Mouse (Mus musculus): ENCODE measurements around the gene Mrpl49. TPM values are rescaled to one million over a fixed set of nuclear protein-coding genes. Genes with fewer than 3 reads are reported as not detected.
A peak's percentile ranks its signal among the peaks of the same experiment; 100 is the strongest.
"Not testable (repeated sequence)": the region's sequence is repeated elsewhere in the genome, so short reads cannot be mapped to it uniquely, and the experiment has no call there.

Mrpl49 gene
- total and polyA plus RNA-seq, 3 experiments = 23.5 to 39.0 (median 37.1) TPM

DNA sequence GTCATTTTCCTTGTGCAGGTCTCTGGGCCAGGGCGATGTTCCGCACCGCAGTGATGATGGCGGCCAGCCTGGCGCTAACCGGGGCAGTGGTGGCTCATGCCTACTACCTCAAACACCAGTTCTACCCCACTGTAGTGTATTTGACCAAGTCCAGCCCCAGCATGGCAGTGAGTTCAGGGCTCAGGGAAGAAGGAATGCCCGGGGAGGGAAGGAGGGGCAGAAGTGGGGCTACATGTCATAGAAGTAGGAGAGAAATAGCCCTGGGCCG is 9.8 kb downstream of the Mrpl49 start:
- peaks cover 3% of the 10 kb centered on the region; the same call in 1 of the 2 replicates for H3K79me2 ChIP-seq (replicated peaks; ENCODE audit: control insufficient read depth, insufficient read depth, low read length)
- 82% methylated on average over 8 of the region's 8 CpGs for WGBS
- H3K27ac ChIP-seq = no peak overlapping the region; the same call in 1 of the 2 replicates
- peaks cover 5% of the 10 kb centered on the region for H3K4me1 ChIP-seq (ENCODE audit: control insufficient read depth, insufficient read depth, low read length)
- H3K9ac ChIP-seq (ENCODE audit: low read depth, low read length) = peak overlapping the region; percentile 91
- TF ChIP-seq POLR2A (IDR thresholded peaks at IDR 0.05; ENCODE audit: insufficient read depth, low read depth, low read length) (no peak), EP300 (IDR thresholded peaks at IDR 0.05; ENCODE audit: insufficient read depth, low read depth, low read length) (no peak), CTCF (IDR thresholded peaks at IDR 0.05) (no peak)
- no peaks in the 10 kb centered on the region for H3K27me3 ChIP-seq (ENCODE audit: control insufficient read depth, insufficient read depth, low read length)
- no peak for DNase-seq
- H3K4me3 ChIP-seq = peak overlapping the region; percentile 82
- intact Hi-C loops (cut with DNase I) = loop anchor here (10.0 kb wide), 1 partner anchor 77 kb away; the partner anchor contains the start of gene Snx15
- no peaks in the 10 kb centered on the region for H3K36me3 ChIP-seq (ENCODE audit: control insufficient read depth, insufficient read depth, low read length)

DNA sequence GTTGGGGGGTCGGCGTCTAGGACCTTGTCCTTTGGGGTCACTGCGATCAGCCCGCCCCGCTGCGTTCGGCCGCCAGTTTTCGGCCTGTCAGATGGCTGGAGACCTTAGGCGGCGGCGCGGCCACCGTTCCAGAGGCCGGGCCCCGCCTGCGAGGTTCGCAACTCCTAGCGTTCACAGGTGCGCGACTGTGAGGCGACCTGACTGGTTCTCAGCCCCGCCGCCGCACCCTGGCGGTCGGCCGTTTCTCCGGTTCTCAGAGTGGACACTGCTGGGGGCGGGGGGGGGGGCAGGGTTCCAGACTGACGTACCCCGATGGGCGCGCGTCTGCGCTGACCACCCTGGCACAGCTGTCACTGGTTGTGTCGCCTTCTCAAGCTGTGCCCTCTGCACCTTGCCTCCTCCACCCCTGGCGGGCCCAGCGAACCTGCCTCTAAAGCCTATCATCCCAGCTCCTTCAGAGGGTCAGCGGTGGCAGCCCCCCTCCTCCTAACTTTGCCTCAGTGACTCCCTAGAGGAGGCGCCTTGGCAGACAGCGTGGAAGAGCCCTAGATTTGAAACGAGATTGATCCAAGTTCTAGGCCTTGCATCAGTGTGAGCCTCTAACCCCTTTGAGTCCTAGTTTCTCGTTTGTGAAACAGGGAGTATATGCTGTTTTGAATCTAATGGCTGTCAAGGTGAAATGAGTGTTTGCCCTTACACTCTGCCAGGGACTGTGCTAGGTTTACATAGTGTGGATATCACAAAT is 10.3 kb downstream of the Mrpl49 start:
- Histone ChIP-seq H3K27me3 (ENCODE audit: control insufficient read depth, insufficient read depth, low read length) (no peaks in the 10 kb centered on the region), H3K4me3 (peak overlapping the region; percentile 82), H3K9ac (ENCODE audit: low read depth, low read length) (peak overlapping the region; percentile 91), H3K27ac (peak overlapping the region; percentile 99), H3K79me2 (replicated peaks; ENCODE audit: control insufficient read depth, insufficient read depth, low read length) (peaks cover 3% of the 10 kb centered on the region; the same call in 1 of the 2 replicates), H3K36me3 (ENCODE audit: control insufficient read depth, insufficient read depth, low read length) (no peaks in the 10 kb centered on the region), H3K4me1 (ENCODE audit: control insufficient read depth, insufficient read depth, low read length) (peaks cover 5% of the 10 kb centered on the region)
- intact Hi-C loops (cut with DNase I) = loop anchor here (10.0 kb wide), 1 partner anchor 77 kb away; the partner anchor contains the start of gene Snx15
- TF ChIP-seq POLR2A (IDR thresholded peaks at IDR 0.05; ENCODE audit: insufficient read depth, low read depth, low read length) = no peak
- TF ChIP-seq CTCF (IDR thresholded peaks at IDR 0.05) = no peak
- TF ChIP-seq EP300 (IDR thresholded peaks at IDR 0.05; ENCODE audit: insufficient read depth, low read depth, low read length) = no peak
- no peak for DNase-seq
- 1% methylated on average over 42 of the region's 44 CpGs for WGBS

GRCm38 (mm10) chr19:6046294-6047153 is 11.1 kb downstream of the Mrpl49 start, which contains the start of gene Syvn1:
Gene Syvn1, plus strand, starts transcription at chr19:6046576.
- under 1% methylated on average over 65 of the region's 65 CpGs for WGBS
- TF ChIP-seq POLR2A (IDR thresholded peaks at IDR 0.05; ENCODE audit: insufficient read depth, low read depth, low read length) = peak; percentile 81
- peak; percentile 27; the same call in 1 of the 2 replicates for TF ChIP-seq EP300 (IDR thresholded peaks at IDR 0.05; ENCODE audit: insufficient read depth, low read depth, low read length)
- no peak for TF ChIP-seq CTCF (IDR thresholded peaks at IDR 0.05)

GRCm38 (mm10) chr19:6045366-6046293 is 12.0 kb downstream of the Mrpl49 start:
- Histone ChIP-seq H3K27ac (peak overlapping the region; percentile 99), H3K4me3 (peak overlapping the region; percentile 82), H3K27me3 (ENCODE audit: control insufficient read depth, insufficient read depth, low read length) (no peaks in the 10 kb centered on the region), H3K79me2 (replicated peaks; ENCODE audit: control insufficient read depth, insufficient read depth, low read length) (peaks cover 3% of the 10 kb centered on the region; the same call in 1 of the 2 replicates), H3K4me1 (ENCODE audit: control insufficient read depth, insufficient read depth, low read length) (peaks cover 5% of the 10 kb centered on the region), H3K36me3 (ENCODE audit: control insufficient read depth, insufficient read depth, low read length) (no peaks in the 10 kb centered on the region), H3K9ac (ENCODE audit: low read depth, low read length) (peak overlapping the region; percentile 80)
- WGBS = 8% methylated on average over 20 of the region's 20 CpGs
- no peak for DNase-seq
- TF ChIP-seq EP300 (IDR thresholded peaks at IDR 0.05; ENCODE audit: insufficient read depth, low read depth, low read length) (no peak; the same call in 1 of the 2 replicates), CTCF (IDR thresholded peaks at IDR 0.05) (peak; percentile 35)
- intact Hi-C loops (cut with DNase I) = loop anchor here (2.0 to 10.0 kb wide), 2 partner anchors 79 to 81 kb away; partner anchors contain the start of genes Pola2 and Snx15

More at GRCm38 (mm10) chr19:6046294-6047153, 11.1 kb downstream of the Mrpl49 start, which contains the start of gene Syvn1:
- H3K36me3 ChIP-seq (ENCODE audit: control insufficient read depth, insufficient read depth, low read length) = no peaks in the 10 kb centered on the region
- peak within 1 kb of the TSS; percentile 91 for H3K9ac ChIP-seq (ENCODE audit: low read depth, low read length)
- peak; percentile 93 to 94 for DNase-seq
- peak within 1 kb of the TSS; percentile 99 for H3K27ac ChIP-seq
- peak within 1 kb of the TSS; percentile 82 for H3K4me3 ChIP-seq
- H3K4me1 ChIP-seq (ENCODE audit: control insufficient read depth, insufficient read depth, low read length) = peaks cover 5% of the 10 kb centered on the region
- H3K79me2 ChIP-seq (replicated peaks; ENCODE audit: control insufficient read depth, insufficient read depth, low read length) = peaks cover 3% of the 10 kb centered on the region; the same call in 1 of the 2 replicates
- intact Hi-C loops (cut with DNase I) = loop anchor here (10.0 kb wide), 1 partner anchor 78 kb away; the partner anchor contains the start of gene Snx15
- H3K27me3 ChIP-seq (ENCODE audit: control insufficient read depth, insufficient read depth, low read length) = no peaks in the 10 kb centered on the region

- not testable (repeated sequence) for H3K79me2 ChIP-seq (replicated peaks; ENCODE audit: control insufficient read depth, insufficient read depth, low read length); H3K27ac ChIP-seq; H3K4me1 ChIP-seq (ENCODE audit: control insufficient read depth, insufficient read depth, low read length); H3K4me3 ChIP-seq; H3K36me3 ChIP-seq (ENCODE audit: control insufficient read depth, insufficient read depth, low read length); H3K9ac ChIP-seq (ENCODE audit: low read depth, low read length); DNase-seq; H3K27me3 ChIP-seq (ENCODE audit: control insufficient read depth, insufficient read depth, low read length)
- TF ChIP-seq CTCF (IDR thresholded peaks at IDR 0.05) = peak; percentile 59
- intact Hi-C loops (cut with DNase I) = loop anchor here (2.0 to 10.0 kb wide), 2 partner anchors 79 to 81 kb away; partner anchors contain the start of genes Pola2 and Snx15
- WGBS = 35% methylated on average over 4 of the region's 4 CpGs
Measured at GRCm38 (mm10) chr19:6044102-6044501, 13.5 kb downstream of the Mrpl49 start.

Measured in heart, adult 2 months (tissue).